Mouse (Mus musculus): ENCODE data around the gene Rpl23a. TPM values are rescaled to one million over a fixed set of nuclear protein-coding genes. Genes with fewer than 3 reads are reported as not detected.

The Rpl23a gene
- 991 and 1,079 TPM in 2 replicates for polyA plus RNA-seq (2015; fragmentation: Nextera tagmentation; extraction: Ambion mirVana)

DNA sequence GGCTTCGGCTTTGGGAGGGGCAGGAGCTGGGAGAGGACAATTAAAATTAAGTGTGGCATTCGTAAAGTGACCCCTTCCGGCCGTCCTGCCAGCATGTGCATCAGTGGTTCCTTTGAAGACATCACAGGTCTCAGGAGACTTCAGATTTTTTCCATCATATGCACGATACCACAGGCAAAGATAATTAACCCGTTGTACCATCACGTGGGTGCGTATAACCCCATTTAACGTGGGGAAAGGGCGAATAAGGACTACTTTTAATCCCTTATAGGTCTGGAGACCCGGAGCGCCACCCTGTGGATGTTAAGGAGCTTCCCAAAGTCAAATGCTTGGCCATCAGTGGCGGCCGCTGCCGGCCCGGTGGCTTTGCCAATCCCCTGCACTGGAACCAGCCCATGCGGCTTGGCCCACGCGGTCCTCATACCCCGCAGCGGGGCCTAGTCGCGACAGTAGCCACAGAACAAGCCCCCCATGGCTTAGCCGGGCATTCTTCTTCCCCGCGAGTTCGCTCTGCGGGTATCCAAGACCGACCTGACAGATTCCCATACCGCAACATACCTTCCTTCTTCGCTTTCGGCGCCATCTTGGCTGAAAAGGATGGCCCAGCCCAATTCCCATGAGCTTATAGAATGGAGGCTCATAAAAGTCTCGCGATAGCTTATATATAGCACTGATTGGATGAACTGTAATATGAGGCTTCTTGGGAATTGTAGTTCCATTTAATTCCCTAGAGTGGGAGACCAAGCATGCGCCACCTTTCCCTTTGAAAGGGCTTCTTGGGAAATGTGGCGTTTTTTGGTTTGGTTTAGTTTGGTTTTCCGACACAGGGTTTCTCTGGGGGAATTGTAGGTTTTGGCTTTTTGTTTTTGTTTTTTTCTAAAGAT lies at the start of gene Rpl23a:
TSS of gene Rpl23a (minus strand) at position 624 of the 884 bp plus-strand sequence.
- peak within 1 kb of the TSS; percentile 67 for H3K4me2 ChIP-seq (replicated peaks; ENCODE audit: low read depth, low read length)
- peak; percentile 88 for ATAC-seq
- H3K9ac ChIP-seq (replicated peaks; ENCODE audit: low read depth), result peak within 1 kb of the TSS; percentile 58
- H3K36me3 ChIP-seq (ENCODE audit: insufficient read depth, low read length), result peaks cover 11% of the 10 kb centered on the region; the same call in 1 of the 2 replicates
- H3K9me3 ChIP-seq (ENCODE audit: low read length), result no peaks in the 10 kb centered on the region
- H3K4me3 ChIP-seq (ENCODE audit: low read depth, low read length), result peak within 1 kb of the TSS; percentile 72
- H3K27ac ChIP-seq (ENCODE audit: low read length), result peak within 1 kb of the TSS; percentile 84
- TF ChIP-seq CTCF (IDR thresholded peaks at IDR 0.05) (peak; percentile 61), EP300 (IDR thresholded peaks at IDR 0.05) (peak; percentile 67)
- H3K27me3 ChIP-seq (replicated peaks; ENCODE audit: insufficient read depth, low read length), result no peaks in the 10 kb centered on the region
- peak; percentile 99 for DNase-seq (ENCODE audit: low spot score)
- under 1% methylated on average over 38 of the region's 38 CpGs for WGBS
- H3K4me1 ChIP-seq (ENCODE audit: insufficient read depth, low read depth, low read length), result peaks cover 13% of the 10 kb centered on the region; the same call in 1 of the 2 replicates

DNA sequence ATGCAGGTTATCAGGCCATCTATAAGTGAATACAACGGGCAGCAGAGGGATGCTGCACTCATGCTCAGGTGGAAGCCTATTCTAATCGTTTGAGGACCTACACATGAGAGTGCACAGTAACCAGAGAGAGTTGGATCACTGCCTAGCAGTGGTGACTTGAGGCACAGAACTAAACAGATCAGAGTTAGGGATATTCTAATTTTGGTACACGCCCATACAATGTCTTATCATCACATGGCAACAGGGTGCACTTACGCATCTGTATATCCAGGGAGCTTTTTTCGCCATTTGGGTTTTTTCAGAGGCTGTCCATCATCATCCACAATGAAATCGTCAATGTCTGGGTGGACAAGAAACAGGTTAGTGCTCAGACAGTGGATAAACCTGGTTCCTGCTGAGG lies 48.1 kb upstream of the Rpl23a start:
- ATAC-seq (no peak), DNase-seq (ENCODE audit: low spot score) (no peak)
- H3K4me1 ChIP-seq (ENCODE audit: insufficient read depth, low read depth, low read length), result no peaks in the 10 kb centered on the region
- H3K36me3 ChIP-seq (ENCODE audit: insufficient read depth, low read length), result peaks cover 58% of the 10 kb centered on the region; the same call in 1 of the 2 replicates
- TF ChIP-seq CTCF (IDR thresholded peaks at IDR 0.05) (no peak), EP300 (IDR thresholded peaks at IDR 0.05) (no peak)
- 90% methylated on average over 6 of the region's 6 CpGs for WGBS
- no peak overlapping the region for H3K9ac ChIP-seq (replicated peaks; ENCODE audit: low read depth)
- H3K9me3 ChIP-seq (ENCODE audit: low read length), result no peaks in the 10 kb centered on the region
- H3K27ac ChIP-seq (ENCODE audit: low read length), result no peak overlapping the region
- H3K4me3 ChIP-seq (ENCODE audit: low read depth, low read length), result no peak overlapping the region
- H3K27me3 ChIP-seq (replicated peaks; ENCODE audit: insufficient read depth, low read length), result no peaks in the 10 kb centered on the region
- no peak overlapping the region for H3K4me2 ChIP-seq (replicated peaks; ENCODE audit: low read depth, low read length)

DNA sequence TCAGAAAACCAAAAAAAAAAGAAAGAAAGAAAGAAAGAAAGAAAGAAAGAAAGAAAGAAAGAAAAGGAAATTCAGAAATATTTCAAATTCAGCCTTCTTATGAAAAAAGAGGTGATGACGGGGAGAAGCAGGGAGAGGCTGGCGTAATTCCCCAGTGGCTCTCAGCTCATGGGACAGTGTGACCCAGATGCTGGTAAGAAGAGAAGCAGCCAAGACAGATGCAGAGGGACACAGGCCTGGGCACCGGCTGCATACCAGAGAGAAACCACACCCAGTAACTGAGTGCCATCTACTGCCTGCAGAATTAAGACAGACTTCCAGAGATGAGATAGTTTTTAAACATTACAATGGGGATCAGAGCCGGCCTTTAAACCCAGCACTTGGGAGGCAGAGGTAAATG lies 40.2 kb upstream of the Rpl23a start:
- WGBS, result 77% methylated on average over 4 of the region's 4 CpGs
- no peaks in the 10 kb centered on the region for H3K27me3 ChIP-seq (replicated peaks; ENCODE audit: insufficient read depth, low read length)
- H3K4me1 ChIP-seq (ENCODE audit: insufficient read depth, low read depth, low read length), result no peaks in the 10 kb centered on the region
- H3K9me3 ChIP-seq (ENCODE audit: low read length), result no peaks in the 10 kb centered on the region
- TF ChIP-seq CTCF (IDR thresholded peaks at IDR 0.05) (no peak), EP300 (IDR thresholded peaks at IDR 0.05) (no peak)
- H3K9ac ChIP-seq (replicated peaks; ENCODE audit: low read depth), result no peak overlapping the region
- no peak for ATAC-seq
- H3K4me2 ChIP-seq (replicated peaks; ENCODE audit: low read depth, low read length), result no peak overlapping the region
- H3K27ac ChIP-seq (ENCODE audit: low read length), result no peak overlapping the region
- H3K4me3 ChIP-seq (ENCODE audit: low read depth, low read length), result no peak overlapping the region
- no peak for DNase-seq (ENCODE audit: low spot score)
- peaks cover 82% of the 10 kb centered on the region for H3K36me3 ChIP-seq (ENCODE audit: insufficient read depth, low read length)

DNA sequence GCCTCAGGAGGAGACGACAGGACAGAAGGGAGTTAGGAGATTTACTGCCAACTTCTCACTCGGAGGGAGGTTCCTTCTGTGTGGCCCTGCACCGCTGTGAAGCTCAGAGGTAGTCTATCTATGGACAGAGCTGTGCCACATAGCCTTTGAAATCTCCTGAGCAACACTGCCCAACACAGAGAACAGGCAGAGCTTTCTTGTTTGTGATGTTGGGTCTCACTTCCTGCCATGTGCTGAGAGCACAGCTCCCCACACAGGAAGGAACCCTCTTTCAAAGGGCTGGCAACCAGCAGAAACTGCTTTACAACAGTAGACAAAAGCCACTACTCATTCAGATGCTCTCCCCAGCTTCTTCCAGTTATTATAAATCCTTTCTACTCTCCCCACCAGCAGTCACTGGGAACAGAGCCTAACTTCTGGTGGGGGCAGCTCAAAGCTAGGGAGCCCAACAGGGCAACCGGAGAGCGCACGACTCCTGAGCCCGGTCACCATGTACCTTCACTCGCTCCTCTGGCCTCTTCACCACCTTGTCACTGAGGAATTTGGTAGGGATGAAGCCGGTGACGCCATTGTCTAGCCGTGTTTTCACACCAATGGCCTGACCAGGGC lies 32.4 kb upstream of the Rpl23a start:
- Histone ChIP-seq H3K9ac (replicated peaks; ENCODE audit: low read depth) (no peak overlapping the region), H3K36me3 (ENCODE audit: insufficient read depth, low read length) (peaks cover 77% of the 10 kb centered on the region), H3K4me1 (ENCODE audit: insufficient read depth, low read depth, low read length) (no peaks in the 10 kb centered on the region), H3K9me3 (ENCODE audit: low read length) (no peaks in the 10 kb centered on the region), H3K4me3 (ENCODE audit: low read depth, low read length) (no peak overlapping the region), H3K4me2 (replicated peaks; ENCODE audit: low read depth, low read length) (no peak overlapping the region), H3K27me3 (replicated peaks; ENCODE audit: insufficient read depth, low read length) (no peaks in the 10 kb centered on the region), H3K27ac (ENCODE audit: low read length) (no peak overlapping the region)
- WGBS, result 89% methylated on average over 11 of the region's 11 CpGs
- ATAC-seq, result no peak
- DNase-seq (ENCODE audit: low spot score), result no peak
- TF ChIP-seq CTCF (IDR thresholded peaks at IDR 0.05) (no peak), EP300 (IDR thresholded peaks at IDR 0.05) (no peak)

DNA sequence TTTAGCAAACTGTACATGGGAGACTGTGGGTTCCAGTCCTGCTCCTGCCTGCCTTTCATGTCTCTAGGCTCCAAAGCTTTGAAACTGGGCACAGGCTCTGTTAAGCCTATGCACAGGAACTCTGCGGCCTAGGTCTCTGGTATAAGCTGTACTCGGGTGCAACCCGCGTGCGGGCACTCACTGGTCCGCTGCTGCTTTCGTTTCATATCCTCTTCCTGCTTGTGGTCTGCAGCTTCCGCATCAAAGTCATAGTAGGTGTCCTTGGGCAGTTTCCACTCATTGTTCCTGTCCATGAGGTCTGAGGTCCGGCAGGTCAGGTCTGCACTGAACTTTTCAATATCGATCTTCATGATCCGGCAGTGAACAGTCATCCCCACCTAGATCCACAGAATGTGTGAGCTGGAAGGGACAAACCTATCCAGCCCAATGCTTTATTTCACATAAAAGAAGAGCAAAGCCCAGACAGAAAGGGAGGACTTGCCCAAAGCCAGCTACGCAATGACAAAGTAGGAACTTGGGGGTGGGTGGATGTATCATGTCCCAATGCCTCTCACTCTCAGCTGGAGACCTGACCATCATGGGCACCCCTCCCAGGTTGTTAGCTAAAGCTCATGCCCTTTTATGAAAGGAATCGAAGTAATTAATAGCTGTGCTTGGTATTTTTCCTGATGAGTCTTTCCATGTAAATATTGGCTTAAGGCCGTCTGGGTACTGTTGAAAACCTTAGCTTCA lies 29.9 kb upstream of the Rpl23a start:
- Histone ChIP-seq H3K4me3 (ENCODE audit: low read depth, low read length) (no peak overlapping the region), H3K4me2 (replicated peaks; ENCODE audit: low read depth, low read length) (no peak overlapping the region), H3K27ac (ENCODE audit: low read length) (no peak overlapping the region), H3K9me3 (ENCODE audit: low read length) (no peaks in the 10 kb centered on the region), H3K4me1 (ENCODE audit: insufficient read depth, low read depth, low read length) (no peaks in the 10 kb centered on the region), H3K9ac (replicated peaks; ENCODE audit: low read depth) (no peak overlapping the region), H3K36me3 (ENCODE audit: insufficient read depth, low read length) (peaks cover 73% of the 10 kb centered on the region), H3K27me3 (replicated peaks; ENCODE audit: insufficient read depth, low read length) (no peaks in the 10 kb centered on the region)
- WGBS, result 76% methylated on average over 14 of the region's 14 CpGs
- no peak for DNase-seq (ENCODE audit: low spot score)
- ATAC-seq, result no peak
- TF ChIP-seq CTCF (IDR thresholded peaks at IDR 0.05), result no peak
- TF ChIP-seq EP300 (IDR thresholded peaks at IDR 0.05), result no peak

DNA sequence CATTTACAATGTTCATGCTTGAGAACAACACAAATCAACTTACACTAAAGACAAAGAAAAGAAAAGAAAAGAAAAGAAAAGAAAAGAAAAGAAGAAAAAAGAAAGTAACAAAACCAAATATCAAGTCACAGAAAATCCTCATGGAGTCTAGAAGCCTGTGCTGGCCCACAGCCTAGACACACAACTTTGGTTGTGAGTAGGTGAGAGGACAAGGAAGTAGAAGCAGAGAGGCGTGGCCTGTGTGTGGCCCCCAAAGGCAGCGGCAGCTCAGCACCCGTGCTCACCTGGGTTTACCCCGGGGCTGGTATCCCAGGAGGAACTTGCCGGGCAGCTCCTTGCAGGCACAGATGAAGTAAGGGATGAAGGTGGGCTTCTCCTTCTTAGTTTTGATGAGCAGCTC lies 28.1 kb upstream of the Rpl23a start:
- Histone ChIP-seq H3K27ac (ENCODE audit: low read length) (no peak overlapping the region), H3K4me3 (ENCODE audit: low read depth, low read length) (no peak overlapping the region), H3K36me3 (ENCODE audit: insufficient read depth, low read length) (peaks cover 82% of the 10 kb centered on the region), H3K4me1 (ENCODE audit: insufficient read depth, low read depth, low read length) (no peaks in the 10 kb centered on the region), H3K27me3 (replicated peaks; ENCODE audit: insufficient read depth, low read length) (no peaks in the 10 kb centered on the region), H3K4me2 (replicated peaks; ENCODE audit: low read depth, low read length) (no peak overlapping the region), H3K9me3 (ENCODE audit: low read length) (no peaks in the 10 kb centered on the region), H3K9ac (replicated peaks; ENCODE audit: low read depth) (no peak overlapping the region)
- DNase-seq (ENCODE audit: low spot score), result peak; percentile 52
- ATAC-seq, result no peak
- WGBS, result 53% methylated on average over 5 of the region's 5 CpGs
- no peak for TF ChIP-seq CTCF (IDR thresholded peaks at IDR 0.05)
- no peak for TF ChIP-seq EP300 (IDR thresholded peaks at IDR 0.05)
